Mouse (Mus musculus): ENCODE data around the gene Sptlc2. TPM values are rescaled to one million over a fixed set of nuclear protein-coding genes. Genes with fewer than 3 reads are reported as not detected.
"Not testable (repeated sequence)": the region's sequence is repeated elsewhere in the genome, so short reads cannot be mapped to it uniquely, and the experiment has no call there.

Gene Sptlc2
- total RNA-seq, 2 experiments from 2014 or later, result 16.8 to 20.2 TPM

DNA sequence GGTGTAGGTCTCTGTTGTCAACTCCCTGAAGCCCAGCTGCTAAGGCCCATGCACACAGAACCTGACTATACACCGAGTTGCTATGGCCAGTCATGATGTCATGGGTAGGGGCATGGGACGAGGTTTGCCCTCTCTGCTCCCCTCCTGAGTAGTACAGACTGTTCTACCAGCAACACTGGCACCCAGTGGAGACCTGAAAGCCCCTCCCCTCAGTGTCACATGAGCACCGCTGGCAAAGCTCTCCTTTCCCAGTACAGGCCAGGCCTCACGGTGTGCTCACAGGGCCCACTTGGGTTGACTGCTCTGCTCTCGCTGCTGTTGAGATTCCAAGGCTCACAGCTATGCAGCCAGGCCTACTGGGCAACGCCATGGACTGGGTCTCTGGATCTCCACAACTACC lies 94.2 kb downstream of the Sptlc2 start:
- intact Hi-C loops (cut with DNase I; ENCODE audit: low total_unique reads), result no loop called here

DNA sequence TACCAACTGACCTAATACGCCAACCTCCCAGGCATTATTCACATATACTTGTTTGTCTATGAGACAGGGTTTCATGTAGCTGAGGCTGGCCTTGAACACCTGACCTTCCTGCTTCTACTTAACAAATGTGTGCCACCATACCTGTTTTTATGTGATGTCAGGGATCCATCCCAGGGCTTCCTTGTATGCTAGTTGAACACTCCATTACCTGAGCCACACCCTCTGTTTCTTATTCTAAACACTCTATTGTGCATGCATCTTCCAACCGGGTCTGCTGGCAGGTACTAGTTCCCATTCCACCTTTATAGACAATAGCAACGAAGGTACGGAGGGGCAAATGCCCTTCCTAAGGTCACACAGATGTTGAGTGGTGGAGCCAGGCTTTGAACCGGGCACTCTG lies 99.1 kb downstream of the Sptlc2 start:
- no peak for DNase-seq
- intact Hi-C loops (cut with DNase I; ENCODE audit: low total_unique reads), result no loop called here

More for the DNA sequence above, 94.2 kb downstream of the Sptlc2 start:
- DNase-seq, result no peak

DNA sequence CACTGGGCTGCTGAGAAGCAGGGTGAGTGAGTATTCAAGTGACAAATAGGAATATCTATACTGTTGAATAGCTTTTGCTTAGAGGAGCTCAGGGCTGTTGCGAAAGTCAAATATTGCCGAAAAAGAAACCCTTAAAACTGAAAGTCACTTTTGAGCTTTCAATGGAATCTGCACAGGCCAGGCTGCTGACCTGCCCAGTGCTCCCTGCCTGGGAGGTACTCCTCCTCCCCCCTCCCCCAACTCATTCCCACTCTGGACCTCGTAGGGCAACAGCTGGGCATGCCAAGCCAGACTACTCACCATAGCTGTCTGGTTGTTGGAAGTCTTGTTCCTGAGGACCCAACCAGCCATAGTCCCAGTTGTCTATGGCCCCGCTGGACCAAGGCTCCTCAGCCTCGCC lies 103.4 kb downstream of the Sptlc2 start:
- DNase-seq, result no peak
- intact Hi-C loops (cut with DNase I; ENCODE audit: low total_unique reads), result no loop called here

DNA sequence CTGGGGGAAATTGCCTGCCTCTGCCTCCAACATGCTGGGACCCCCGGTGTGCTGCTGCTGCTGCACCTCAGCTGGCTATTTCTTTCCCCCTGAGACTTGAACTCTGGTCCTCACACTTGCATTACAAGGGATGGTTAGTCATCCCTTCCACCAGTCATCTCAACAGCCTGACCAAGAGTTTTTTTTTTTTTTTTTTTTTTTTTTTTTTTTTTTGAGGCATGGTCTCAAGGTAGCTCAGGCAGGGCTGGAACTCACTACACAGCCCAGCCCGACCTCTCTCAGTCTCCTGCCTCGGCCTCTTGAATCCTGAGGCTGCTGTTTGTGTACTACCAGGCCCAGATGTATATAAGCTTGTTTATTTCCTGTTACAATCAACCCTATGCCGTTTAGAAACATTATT lies 103.9 kb downstream of the Sptlc2 start:
- intact Hi-C loops (cut with DNase I; ENCODE audit: low total_unique reads), result no loop called here
- no peak for DNase-seq

DNA sequence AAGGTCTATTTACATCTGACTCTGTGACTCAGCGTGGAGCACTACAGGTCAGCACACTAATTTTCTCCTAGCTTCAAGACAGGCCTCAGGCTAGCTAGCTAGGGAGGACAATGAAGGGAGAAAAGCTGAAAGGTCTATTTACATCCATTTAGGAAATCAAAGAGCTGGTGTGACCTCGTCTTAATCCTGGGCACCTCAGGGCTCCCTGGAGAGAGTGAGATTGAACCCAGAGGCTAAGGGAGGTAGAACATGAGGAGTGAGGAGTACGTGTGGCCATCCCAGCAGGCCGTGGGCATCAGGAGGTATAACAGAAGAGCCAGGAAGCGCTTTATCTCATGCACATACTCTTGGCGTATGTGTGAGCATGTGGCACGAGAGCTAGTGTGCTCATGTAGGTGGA lies 104.4 kb downstream of the Sptlc2 start:
- intact Hi-C loops (cut with DNase I; ENCODE audit: low total_unique reads), result no loop called here
- no peak for DNase-seq

DNA sequence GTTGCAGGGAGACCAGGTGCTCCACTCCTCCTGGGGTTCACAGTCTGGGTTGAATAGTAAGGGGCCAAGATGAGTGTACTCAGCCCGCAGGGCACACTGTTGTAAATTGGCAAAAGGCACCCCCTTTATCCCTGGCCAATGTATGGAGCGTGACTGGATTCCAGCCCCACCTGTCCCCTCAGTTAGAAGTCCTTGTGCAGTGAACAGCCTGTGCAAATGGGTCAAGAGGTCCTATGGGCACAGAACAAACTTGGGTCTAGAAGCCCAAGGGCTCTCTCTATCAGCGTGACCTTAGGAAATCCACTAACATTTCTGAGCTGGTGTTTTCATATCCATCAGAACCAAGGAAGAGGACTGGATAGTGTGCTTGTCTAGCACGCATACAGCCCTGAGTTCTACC lies 105.4 kb downstream of the Sptlc2 start:
- DNase-seq, result no peak
- intact Hi-C loops (cut with DNase I; ENCODE audit: low total_unique reads), result no loop called here

DNA sequence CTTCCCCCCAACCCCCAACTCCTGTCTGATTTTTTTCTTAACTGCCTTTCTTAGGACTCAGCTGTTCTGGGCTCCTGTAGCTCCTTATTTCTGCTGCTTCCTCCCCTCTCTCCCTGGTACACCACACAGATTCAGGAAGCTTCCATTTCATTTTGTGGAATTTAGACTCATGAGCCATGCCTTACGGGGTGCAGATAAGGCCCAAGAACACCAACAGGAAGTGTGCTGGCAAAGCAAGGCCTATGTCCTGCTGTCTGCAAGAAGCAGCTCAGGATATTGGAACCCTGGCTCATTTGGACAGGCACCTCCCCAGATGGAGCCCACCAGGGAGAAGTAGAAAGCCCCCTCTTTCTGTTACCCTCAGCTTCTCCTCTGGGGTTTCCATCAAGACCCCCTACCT lies 106.4 kb downstream of the Sptlc2 start:
- no peak for DNase-seq
- intact Hi-C loops (cut with DNase I; ENCODE audit: low total_unique reads), result no loop called here

DNA sequence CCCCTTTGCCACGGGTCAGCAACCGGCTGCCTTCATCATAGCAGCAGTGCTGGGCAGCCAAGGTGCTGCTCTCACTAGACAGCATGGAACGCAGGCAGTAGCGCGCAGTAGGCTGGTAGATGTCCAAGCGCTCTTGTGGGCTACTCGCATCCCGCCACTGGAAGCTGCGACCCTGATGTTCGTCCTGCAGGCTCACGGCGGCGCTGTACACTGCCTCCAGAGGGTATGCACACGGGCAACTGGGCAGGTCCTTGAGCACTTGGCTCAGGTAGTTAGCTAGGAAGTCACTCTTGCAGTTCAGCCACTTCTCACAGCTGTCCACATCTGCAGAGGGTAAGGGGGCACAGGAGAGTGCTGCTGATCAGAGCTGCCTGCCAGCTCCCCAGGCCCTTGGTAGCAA lies 108.3 kb downstream of the Sptlc2 start:
- DNase-seq, result no peak
- intact Hi-C loops (cut with DNase I; ENCODE audit: low total_unique reads), result loop anchor here (10.0 kb wide), 1 partner anchor 55 kb away; no protein-coding TSS in a partner anchor

DNA sequence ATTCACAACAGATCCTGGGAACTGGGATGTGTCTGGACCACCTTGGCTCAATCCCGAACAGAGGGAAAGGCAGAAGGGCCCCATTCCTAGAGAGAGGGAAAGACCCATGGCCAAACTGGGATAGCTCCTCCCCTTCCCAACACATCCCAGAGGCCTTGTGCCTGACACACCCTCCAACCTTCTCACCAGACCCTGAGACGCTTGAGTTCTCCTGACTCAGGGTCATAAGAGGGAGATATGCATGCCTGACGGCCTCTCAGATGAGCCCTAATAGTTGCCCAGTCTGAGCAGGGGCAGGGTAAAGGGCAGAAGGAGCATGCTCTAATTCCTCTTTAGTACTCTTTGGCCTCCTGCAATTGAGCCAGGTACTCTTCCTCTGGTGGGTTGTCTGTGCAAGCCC lies 108.8 kb downstream of the Sptlc2 start:
- DNase-seq, result no peak

DNA sequence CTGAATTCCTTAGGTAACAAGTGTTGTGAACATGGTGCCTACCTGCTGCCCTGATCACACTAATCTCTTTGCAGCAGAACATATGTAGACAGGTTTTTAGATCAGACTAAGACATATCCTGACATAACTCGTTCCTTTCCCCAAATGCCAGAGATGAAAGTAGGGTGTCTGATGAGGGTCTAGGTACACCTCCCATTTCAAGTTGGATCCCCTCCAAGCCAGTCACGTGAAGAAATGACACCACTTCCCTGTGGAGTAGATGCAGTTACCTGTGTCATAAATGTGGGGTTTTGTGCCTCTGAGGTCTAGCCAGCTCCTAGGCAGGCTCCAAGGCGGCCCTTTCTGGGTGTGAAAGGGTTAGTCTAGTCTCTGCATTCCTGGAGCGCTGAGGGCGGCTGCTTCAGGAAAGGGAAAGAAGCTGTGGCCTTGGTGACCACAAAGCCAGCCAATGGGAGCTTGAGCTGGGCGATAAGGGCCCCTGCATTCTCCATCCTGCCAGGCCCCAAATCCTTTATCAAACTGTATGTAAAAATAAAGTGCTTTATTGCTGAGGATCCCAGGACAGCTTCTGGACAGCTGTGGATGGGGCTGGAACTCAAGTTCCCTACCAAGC lies 109.9 kb downstream of the Sptlc2 start:
- no peak for DNase-seq

More for the DNA sequence above, 108.8 kb downstream of the Sptlc2 start:
- intact Hi-C loops (cut with DNase I; ENCODE audit: low total_unique reads), result loop anchor here (10.0 kb wide), 1 partner anchor 55 kb away; no protein-coding TSS in a partner anchor

DNA sequence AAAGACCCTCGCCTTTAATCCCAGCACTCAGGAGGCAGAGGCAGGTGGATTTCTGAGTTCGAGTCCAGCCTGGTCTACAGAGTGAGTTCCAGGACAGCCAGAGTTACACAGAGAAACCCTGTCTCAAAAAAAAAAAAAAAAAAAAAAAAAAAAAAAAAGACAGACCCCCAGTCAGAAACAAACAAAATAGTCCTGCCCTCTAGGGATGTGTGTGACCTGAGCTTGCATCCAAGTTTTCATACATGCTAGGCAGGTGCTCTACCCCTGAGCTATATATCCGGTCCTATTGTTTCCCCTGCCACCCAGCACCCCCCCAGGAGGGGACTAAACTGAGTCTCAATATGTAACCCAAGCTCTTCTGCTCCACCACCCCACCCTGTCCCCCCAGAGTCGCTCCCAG lies 110.9 kb downstream of the Sptlc2 start:
- not testable (repeated sequence) for DNase-seq
- intact Hi-C loops (cut with DNase I; ENCODE audit: low total_unique reads), result loop anchor here (10.0 kb wide), 1 partner anchor 58 kb away; no protein-coding TSS in a partner anchor

More for the DNA sequence above, 109.9 kb downstream of the Sptlc2 start:
- intact Hi-C loops (cut with DNase I; ENCODE audit: low total_unique reads), result loop anchor here (10.0 kb wide), 1 partner anchor 57 kb away; no protein-coding TSS in a partner anchor

DNA sequence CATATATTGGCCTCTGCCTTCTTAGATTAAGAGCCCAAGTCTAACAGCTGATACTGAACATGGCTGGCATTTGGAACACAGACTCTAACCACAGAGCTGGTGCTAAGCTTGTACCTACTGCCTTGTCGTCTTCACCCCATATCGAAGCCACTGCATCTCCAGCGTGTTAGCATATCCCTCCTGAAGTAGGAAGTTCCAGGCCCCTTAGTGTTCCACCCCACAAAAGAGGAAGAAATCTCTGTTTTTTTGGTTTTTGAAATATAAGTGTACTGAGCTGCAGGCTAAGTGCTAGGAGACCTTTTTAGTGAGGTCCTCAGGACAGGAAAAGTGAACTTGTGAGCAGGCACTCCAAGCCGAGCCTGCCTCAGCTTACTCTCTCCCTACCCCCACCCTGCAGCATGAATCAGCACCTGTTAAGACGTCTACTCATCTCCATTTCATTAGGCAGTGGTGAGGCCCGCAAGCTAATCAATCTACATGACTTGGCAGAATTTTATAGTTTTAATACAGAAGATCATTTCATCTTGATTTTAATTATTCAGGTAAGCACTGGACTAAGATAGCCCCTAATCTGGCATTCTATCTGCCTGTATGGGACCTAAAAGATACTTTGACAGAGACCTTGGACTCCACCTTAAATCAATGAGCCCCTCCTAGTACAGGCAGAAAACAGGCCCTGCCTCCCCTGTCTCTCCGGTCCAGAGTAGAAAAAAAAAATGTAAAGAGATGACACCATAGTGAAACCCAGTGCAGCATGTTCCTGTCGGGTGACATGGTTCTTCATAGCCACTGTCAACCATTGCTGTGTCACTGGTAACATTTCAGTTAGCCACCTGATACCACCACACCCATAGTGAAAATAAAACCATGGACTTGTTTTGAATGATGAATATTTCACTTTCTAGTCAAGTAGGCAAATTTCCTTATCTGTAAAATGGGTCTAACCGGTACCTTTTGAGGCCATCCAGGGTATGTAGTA lies 113.0 kb downstream of the Sptlc2 start:
- intact Hi-C loops (cut with DNase I; ENCODE audit: low total_unique reads), result loop anchor here (10.0 kb wide), 1 partner anchor 60 kb away; no protein-coding TSS in a partner anchor
- no peak for DNase-seq

DNA sequence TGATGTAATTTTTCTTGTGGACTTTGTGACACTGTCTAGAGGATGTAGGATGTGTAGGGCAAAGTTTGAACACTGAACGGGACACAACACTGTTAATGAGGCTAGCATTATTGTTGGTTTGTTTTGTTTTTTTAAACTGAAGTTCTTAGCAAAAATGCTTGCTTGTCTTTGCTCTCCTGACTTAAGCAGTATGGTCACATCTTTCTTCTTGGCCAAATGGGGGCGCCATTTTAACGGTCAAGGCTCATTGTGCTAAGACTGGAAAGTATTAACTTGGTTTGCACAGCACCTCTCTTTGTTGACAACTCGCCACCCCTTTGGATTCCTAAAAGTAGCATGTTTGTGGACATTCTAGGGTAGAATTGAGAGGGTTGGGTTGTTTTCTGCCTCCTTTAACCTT lies 120.5 kb downstream of the Sptlc2 start:
- no peak for DNase-seq
- intact Hi-C loops (cut with DNase I; ENCODE audit: low total_unique reads), result no loop called here

DNA sequence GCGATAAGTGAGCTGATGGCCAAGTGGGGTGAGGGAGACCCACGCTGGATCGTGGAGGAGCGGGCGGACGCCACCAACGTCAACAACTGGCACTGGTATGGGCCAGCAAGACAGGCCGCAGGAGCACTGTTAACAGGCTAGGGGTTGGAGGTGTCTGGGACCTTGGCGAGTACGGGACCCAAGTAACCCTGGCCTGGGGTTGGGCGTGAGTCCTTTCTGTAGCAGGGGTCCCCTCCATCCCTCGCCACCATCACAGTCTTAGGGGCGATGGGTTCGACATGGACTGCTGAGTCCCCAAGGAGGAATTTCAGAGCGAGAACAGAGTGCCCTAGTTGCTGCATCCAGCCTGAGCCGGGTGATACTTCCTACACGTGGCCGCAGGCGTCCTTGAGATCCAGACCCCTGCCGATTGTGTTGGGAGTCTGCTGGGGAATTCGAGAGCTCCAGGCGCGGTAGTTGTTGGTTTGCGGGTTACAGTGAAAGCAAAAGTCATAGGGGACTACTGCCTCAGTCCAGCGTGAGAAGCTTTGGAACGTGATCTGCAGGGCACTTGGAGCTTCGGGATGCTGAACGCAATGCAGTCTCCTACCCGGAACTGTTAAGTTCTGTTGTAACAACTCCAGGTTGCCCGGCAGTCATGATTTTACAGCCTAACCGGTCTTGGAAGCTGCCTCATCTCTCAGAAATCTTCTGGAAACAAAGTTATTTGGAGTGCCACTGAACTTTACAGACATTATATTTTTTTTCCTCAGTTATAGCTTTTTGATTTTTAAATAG lies 121.1 kb downstream of the Sptlc2 start:
- intact Hi-C loops (cut with DNase I; ENCODE audit: low total_unique reads), result no loop called here
- DNase-seq, result no peak

DNA sequence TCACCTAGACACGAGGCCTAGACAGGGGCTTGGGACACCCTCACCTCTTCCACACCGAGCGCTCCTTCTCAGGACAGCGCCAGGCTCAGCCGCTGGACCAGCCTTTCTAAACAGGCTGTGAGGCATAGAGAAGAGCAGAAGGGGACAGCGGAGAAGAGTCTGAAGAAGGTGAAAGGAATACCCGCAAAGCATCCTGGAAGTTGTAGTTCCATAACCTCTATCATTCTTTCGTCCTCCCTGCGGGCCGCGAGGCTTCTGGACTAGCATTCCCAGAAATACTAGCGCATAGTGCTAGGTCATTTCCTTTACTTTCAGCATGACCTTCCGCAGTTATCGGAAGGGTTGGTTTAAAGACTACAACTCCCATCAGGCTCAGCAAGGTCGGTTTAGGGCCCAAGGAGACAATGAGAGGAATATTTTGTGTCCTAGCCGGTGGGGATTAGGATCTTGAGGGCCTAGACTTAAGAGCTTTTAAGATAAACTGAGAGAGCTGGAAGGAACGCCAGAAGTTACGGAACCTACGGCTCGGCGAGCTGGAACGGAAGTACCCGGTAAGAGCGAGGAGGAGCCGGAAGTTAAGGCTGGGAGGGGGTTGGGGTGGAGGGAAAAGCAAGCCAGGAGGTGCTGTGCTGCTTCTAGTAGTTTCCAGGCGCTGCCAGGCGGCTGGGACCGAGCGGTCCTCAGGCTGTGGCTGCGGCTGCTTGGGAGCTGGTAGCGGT lies 121.9 kb downstream of the Sptlc2 start, which contains the start of the genes Vipas39 and Ahsa1:
TSS of gene Vipas39 (minus strand) at position 149 of the 719 bp plus-strand sequence.
TSS of gene Ahsa1 (plus strand) at position 372 of the 719 bp plus-strand sequence.
- intact Hi-C loops (cut with DNase I; ENCODE audit: low total_unique reads), result no loop called here
- peak; percentile 83 for DNase-seq

DNA sequence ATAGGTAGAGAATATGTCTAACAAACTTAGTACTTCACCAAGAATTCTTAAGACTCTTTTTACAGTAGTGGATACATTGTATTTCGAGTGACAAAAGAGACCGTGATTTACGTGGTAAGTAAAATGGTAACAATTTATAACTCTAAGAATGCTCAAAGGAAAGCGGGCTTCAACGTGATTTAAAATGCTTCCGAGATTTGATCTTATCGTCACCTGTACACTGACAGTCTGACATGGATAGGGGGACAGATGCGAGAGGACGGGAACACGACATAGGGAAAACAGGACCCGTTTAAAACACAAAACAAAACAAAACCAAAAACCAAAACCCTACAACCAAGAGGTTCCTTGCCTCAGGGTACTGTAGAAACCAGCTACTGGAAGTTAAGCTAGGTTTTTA lies 122.7 kb downstream of the Sptlc2 start:
- intact Hi-C loops (cut with DNase I; ENCODE audit: low total_unique reads), result no loop called here

DNA sequence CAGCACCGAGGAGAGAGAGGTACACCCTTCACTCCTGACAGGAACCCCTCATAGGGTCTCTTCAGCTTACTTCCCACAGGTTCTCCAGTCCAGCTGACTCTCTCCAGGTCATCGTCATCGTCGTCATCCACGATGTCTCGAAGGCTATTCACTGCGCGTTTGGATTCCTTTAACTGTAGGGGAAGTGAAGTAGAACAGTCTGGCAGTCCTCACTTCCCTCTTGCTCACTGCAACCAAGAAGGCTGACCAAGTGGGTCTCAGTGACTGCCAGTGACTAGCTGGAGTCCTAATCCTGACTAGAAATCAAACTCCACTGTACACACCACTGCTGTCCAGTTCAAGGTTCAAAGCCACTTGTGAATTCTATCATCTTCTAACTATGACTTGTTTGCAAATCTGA lies 127.6 kb downstream of the Sptlc2 start:
- DNase-seq, result no peak
- intact Hi-C loops (cut with DNase I; ENCODE audit: low total_unique reads), result no loop called here

More for the DNA sequence above, 122.7 kb downstream of the Sptlc2 start:
- DNase-seq, result no peak

DNA sequence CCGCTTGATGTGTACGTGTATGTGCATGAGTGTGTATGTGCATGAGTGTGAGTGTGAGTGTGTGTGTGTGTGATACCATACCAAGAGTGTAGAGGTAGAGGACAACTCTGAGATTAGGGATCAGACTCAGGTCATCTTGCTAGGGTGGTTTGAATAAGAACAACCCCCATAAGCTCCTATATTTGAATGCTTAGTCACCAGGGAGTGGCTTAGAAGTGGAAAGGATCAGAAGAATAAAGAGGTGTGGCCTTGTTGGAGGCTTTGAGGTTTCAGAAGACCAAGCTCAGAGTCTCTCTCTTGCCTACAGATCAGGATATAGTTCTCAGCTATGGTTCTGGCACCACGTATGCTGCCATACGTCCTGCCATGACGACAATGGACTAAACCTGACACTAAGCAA lies 131.5 kb downstream of the Sptlc2 start:
- intact Hi-C loops (cut with DNase I; ENCODE audit: low total_unique reads), result no loop called here

More for the DNA sequence above, 131.5 kb downstream of the Sptlc2 start:
- DNase-seq, result no peak

Data from gastrocnemius, postnatal 14 days (tissue).